23 mouse cellular contexts compared by ENCODE assay signal in the genomic region with DNA sequence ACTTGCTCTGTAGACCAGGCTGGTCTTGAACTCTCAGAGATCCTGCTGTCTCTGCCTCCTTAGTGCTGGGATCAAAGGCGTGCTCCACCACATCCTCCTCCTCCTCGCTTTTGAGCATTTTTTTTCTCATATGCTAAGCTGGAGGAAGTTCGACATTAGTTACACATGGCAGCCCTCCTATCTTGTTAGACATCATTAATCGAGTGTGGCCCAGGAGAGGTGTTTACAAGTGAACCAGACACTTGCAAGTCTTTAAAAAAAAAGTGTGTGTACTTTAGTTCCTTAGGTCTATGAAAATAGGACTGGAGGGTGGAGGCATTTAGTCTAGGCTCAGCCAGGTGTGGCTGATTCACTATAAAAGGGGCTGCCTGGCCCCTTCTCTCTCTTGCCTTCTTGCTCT. TPM values are rescaled to one million over a fixed set of nuclear protein-coding genes. Genes with fewer than 3 reads are reported as not detected.
"Had no signal": no experiment of that assay in that cellular context is flagged by ENCODE, and none has a peak within 500 bp of the region (broad histone marks: within the 10 kb centered on the region; RNA-seq: fewer than 3 reads in every experiment).

No protein-coding gene starts in this region.

- H3K4me3 ChIP-seq: neural tube, embryonic 13.5 days; neural tube, embryonic 15.5 days; stomach, embryonic 15.5 days had no signal

- H3K27ac ChIP-seq: neural tube, embryonic 13.5 days; neural tube, embryonic 15.5 days; stomach, embryonic 15.5 days; stomach, postnatal 0 days had no signal

- H3K9me3 ChIP-seq: neural tube, embryonic 13.5 days; neural tube, embryonic 15.5 days; stomach, embryonic 15.5 days had no signal

- H3K9ac ChIP-seq: neural tube, embryonic 13.5 days; neural tube, embryonic 15.5 days; stomach, embryonic 15.5 days had no signal

- H3K4me1 ChIP-seq: neural tube, embryonic 13.5 days; neural tube, embryonic 15.5 days; stomach, embryonic 15.5 days had no signal

- H3K36me3 ChIP-seq: neural tube, embryonic 13.5 days; neural tube, embryonic 15.5 days; stomach, embryonic 15.5 days had no signal

- DNase-seq: retina, postnatal 1 day; right cerebral cortex, adult 18-20 months; right cerebral cortex, postnatal 14 days; right cerebral cortex, postnatal 25 days; right cerebral cortex, postnatal 4 days; spleen, adult 18-20 months; thymus, adult 18-20 months; thymus, adult 2 months; thymus, postnatal 14 days; thymus, postnatal 25 days; thymus, postnatal 36 days; thymus, postnatal 4 days had no signal

- H3K4me2 ChIP-seq: neural tube, embryonic 13.5 days; neural tube, embryonic 15.5 days; stomach, embryonic 15.5 days had no signal

- H3K27me3 ChIP-seq: neural tube, embryonic 13.5 days; neural tube, embryonic 15.5 days; stomach, embryonic 15.5 days had no signal

RNA-seq across cellular contexts. Expression of a gene that starts 44.5 kb away (rescaled TPM):
- total RNA-seq: neutrophil, adult 5-6 weeks had no signal
- polyA plus RNA-seq: neural tube, embryonic 13.5 days; neural tube, embryonic 14.5 days; neural tube, embryonic 15.5 days; small intestine, adult 2 months; spleen, adult 2 months; stomach, embryonic 14.5 days; stomach, embryonic 15.5 days; stomach, embryonic 16.5 days; stomach, postnatal 0 days; urinary bladder, adult 2 months had no signal
